Mouse (Mus musculus) stomach, embryonic 16.5 days (tissue): ENCODE results near the gene Gm8297. TPM values are rescaled to one million over a fixed set of nuclear protein-coding genes. Genes with fewer than 3 reads are reported as not detected.
"Not testable (repeated sequence)": the region's sequence is repeated elsewhere in the genome, so short reads cannot be mapped to it uniquely, and the experiment has no call there.

Experiments used
- ATAC-seq: fragments of 200-750 bp; cut with Nextera tagmentation; 2 replicates; pipeline ENCODE4 v1.8.0; 2017; ENCODE audit warnings: moderate number of reproducible peaks, moderate TSS enrichment; ENCODE audit not compliant: insufficient read depth, low FRiP score
- H3K27ac ChIP-seq: fragments of 300-500 bp; sonication (generic); 2 replicates; pipeline ENCODE4 v1.5.1; 2014; ENCODE audit warnings: low read length
- H3K27me3 ChIP-seq: fragments of 300-500 bp; sonication (generic); 2 replicates; pipeline ENCODE4 v1.6.1; 2014; ENCODE audit warnings: low read length, control low read depth, mixed read lengths; ENCODE audit not compliant: control insufficient read depth, insufficient read depth
- H3K36me3 ChIP-seq: fragments of 300-500 bp; sonication (generic); 2 replicates; pipeline ENCODE4 v1.6.1; 2014; ENCODE audit warnings: low read length; ENCODE audit not compliant: control insufficient read depth, insufficient read depth
- H3K4me1 ChIP-seq: fragments of 300-500 bp; sonication (generic); 2 replicates; pipeline ENCODE4 v1.6.1; 2014; ENCODE audit warnings: low read length, control low read depth, mixed read lengths; ENCODE audit not compliant: control insufficient read depth, insufficient read depth
- H3K4me2 ChIP-seq: fragments of 300-500 bp; sonication (generic); 2 replicates; pipeline ENCODE4 v1.6.1; 2014; ENCODE audit warnings: low read depth, low read length, mixed read lengths
- H3K4me3 ChIP-seq: fragments of 300-500 bp; sonication (generic); replicated peaks from 2 replicates; pipeline ENCODE4 v1.5.1; 2014; ENCODE audit warnings: mild to moderate bottlenecking, low read length
- H3K9ac ChIP-seq: fragments of 300-500 bp; sonication (generic); 2 replicates; pipeline ENCODE4 v1.6.1; 2014; ENCODE audit warnings: low read length
- H3K9me3 ChIP-seq: fragments of 300-500 bp; sonication (generic); replicated peaks from 2 replicates; pipeline ENCODE4 v1.6.1; 2016; ENCODE audit warnings: low read length, control low read depth; ENCODE audit not compliant: control insufficient read depth
- WGBS: fragments of 180-500 bp; shearing (Covaris S2); extraction: QIAGEN DNeasy Blood & Tissue Kit; methylation state at CpG from one replicate; pipeline ENCODE4 v1.1.7; 2014; 5-methylcytosine and 5-hydroxymethylcytosine counted together
- polyA plus RNA-seq: library from polyadenylated mRNA; unstranded; fragments of >200 nt; fragmentation: Nextera tagmentation; extraction: Ambion mirVana; gene quantifications from 2 replicates; pipeline ENCODE4 v1.2.1, GENCODE M21; 2015

The Gm8297 gene
- polyA plus RNA-seq, result not detected in 2 replicates

GRCm38 (mm10) chr14:4983635-4984034 lies at the start of gene Gm8297:
Gene Gm8297 (plus strand): TSS chr14:4983935.
- H3K4me1 ChIP-seq, H3K4me3 ChIP-seq, ATAC-seq, H3K9ac ChIP-seq, H3K9me3 ChIP-seq, H3K27me3 ChIP-seq, H3K27ac ChIP-seq, H3K36me3 ChIP-seq, H3K4me2 ChIP-seq: not testable (repeated sequence)

- H3K4me3 ChIP-seq, H3K4me2 ChIP-seq, ATAC-seq, H3K27me3 ChIP-seq, H3K9me3 ChIP-seq, H3K9ac ChIP-seq, H3K36me3 ChIP-seq, H3K27ac ChIP-seq, H3K4me1 ChIP-seq: not testable (repeated sequence)
- 57% methylated on average over 1 of the region's 2 CpGs for WGBS
These were observed 31.9 kb downstream of the Gm8297 start, which contains the start of gene Gm3298 for GRCm38 (mm10) chr14:5015591-5015990. Gene Gm3298 (plus strand): TSS chr14:5015891.

Other genes starting within 250 kb of the Gm8297 start
- not detected in 2 replicates for gene Gm9602, start 207.6 kb upstream of the Gm8297 start, polyA plus RNA-seq
- gene Gm3269, start 145.8 kb upstream of the Gm8297 start, polyA plus RNA-seq, result not detected in 2 replicates
- 0.34 and 0.37 TPM in 2 replicates for gene Gm3264, start 128.4 kb upstream of the Gm8297 start, polyA plus RNA-seq
- gene Gm3278, start 91.5 kb upstream of the Gm8297 start, polyA plus RNA-seq, result not detected in 2 replicates
- 0.56 TPM in 1 of 2 replicates, not detected in the other for gene Gm3298, start 32.0 kb downstream of the Gm8297 start, polyA plus RNA-seq
- gene 4930555G01Rik, start 66.7 kb downstream of the Gm8297 start, polyA plus RNA-seq, result not detected in 2 replicates
- gene Gm8281, start 87.1 kb downstream of the Gm8297 start, polyA plus RNA-seq, result 0.79 and 1.1 TPM in 2 replicates
- not detected in 2 replicates for gene Gm8279, start 147.6 kb downstream of the Gm8297 start, polyA plus RNA-seq
- not detected in 2 replicates for gene Gm3317, start 180.6 kb downstream of the Gm8297 start, polyA plus RNA-seq
- not detected in 2 replicates for gene Gm8271, start 201.9 kb downstream of the Gm8297 start, polyA plus RNA-seq